Mouse (Mus musculus): Measurements from ENCODE around the gene Ccdc163.

- TF ChIP-seq CTCF (IDR thresholded peaks at IDR 0.05; ENCODE audit: borderline replicate concordance, extremely low read depth, insufficient read depth, insufficient read length) (no peak), POLR2A (IDR thresholded peaks at IDR 0.05; ENCODE audit: borderline replicate concordance, extremely low read depth, insufficient read depth, insufficient read length, poor library complexity, severe bottlenecking) (no peak)
Measured at GRCm38 (mm10) chr4:116676027-116676426, 32.3 kb upstream of the Ccdc163 start.

Data from brain, embryonic 14.5 days (tissue).